Mouse (Mus musculus): ENCODE data around the gene Axl.
"Not testable (repeated sequence)": the region's sequence is repeated elsewhere in the genome, so short reads cannot be mapped to it uniquely, and the experiment has no call there.

The Axl gene

GRCm38 (mm10) chr7:25792966-25793365, 4.5 kb upstream of the Axl start:
- not testable (repeated sequence) for DNase-seq

GRCm38 (mm10) chr7:25790615-25791014, 2.1 kb upstream of the Axl start:
- no peak for DNase-seq

- DNase-seq = no peak
Measured at GRCm38 (mm10) chr7:25789129-25789440, 580 bp upstream of the Axl start.

- no peak for DNase-seq
Measured at GRCm38 (mm10) chr7:25787456-25788219, 867 bp downstream of the Axl start.

- DNase-seq = no peak
Measured at GRCm38 (mm10) chr7:25786974-25787373, 1.5 kb downstream of the Axl start.

- DNase-seq = no peak
Measured at GRCm38 (mm10) chr7:25785752-25786151, 2.8 kb downstream of the Axl start.

- DNase-seq = no peak
Measured at GRCm38 (mm10) chr7:25784808-25785207, 3.7 kb downstream of the Axl start.

- DNase-seq = no peak
Measured at GRCm38 (mm10) chr7:25783746-25784145, 4.8 kb downstream of the Axl start.

- no peak for DNase-seq
Measured at GRCm38 (mm10) chr7:25782744-25783143, 5.8 kb downstream of the Axl start.

- no peak for DNase-seq
Measured at GRCm38 (mm10) chr7:25781937-25782610, 6.4 kb downstream of the Axl start.

GRCm38 (mm10) chr7:25781321-25781936, 7.1 kb downstream of the Axl start:
- no peak for DNase-seq

- no peak for DNase-seq
Measured at GRCm38 (mm10) chr7:25780753-25781152, 7.8 kb downstream of the Axl start.

GRCm38 (mm10) chr7:25780021-25780420, 8.5 kb downstream of the Axl start:
- no peak for DNase-seq

GRCm38 (mm10) chr7:25768229-25768628, 20.3 kb downstream of the Axl start:
- no peak for DNase-seq

GRCm38 (mm10) chr7:25766108-25766507, 22.4 kb downstream of the Axl start:
- DNase-seq = no peak

GRCm38 (mm10) chr7:25764221-25764620, 24.3 kb downstream of the Axl start:
- no peak for DNase-seq

GRCm38 (mm10) chr7:25763678-25764077, 24.8 kb downstream of the Axl start:
- no peak for DNase-seq

GRCm38 (mm10) chr7:25761354-25761753, 27.2 kb downstream of the Axl start:
- no peak for DNase-seq

- DNase-seq = peak; percentile 92
Measured at GRCm38 (mm10) chr7:25756011-25756410, 32.5 kb downstream of the Axl start.

- DNase-seq = no peak
Measured at GRCm38 (mm10) chr7:25755468-25755833, 33.1 kb downstream of the Axl start.

- peak; percentile 99 for DNase-seq
Measured at GRCm38 (mm10) chr7:25754738-25755467, 33.6 kb downstream of the Axl start, which contains the start of gene Hnrnpul1. TSS of gene Hnrnpul1 (minus strand) at chr7:25754757.

- DNase-seq = no peak
Measured at GRCm38 (mm10) chr7:25754439-25754737, 34.1 kb downstream of the Axl start.

GRCm38 (mm10) chr7:25753643-25754438, 34.7 kb downstream of the Axl start:
- DNase-seq = no peak

Measured in kidney, adult 18-20 months (tissue).